Mouse (Mus musculus) macrophage (primary cell): ENCODE data around the gene Ptpa. TPM values are rescaled to one million over a fixed set of nuclear protein-coding genes. Genes with fewer than 3 reads are reported as not detected.

Experiments used
- polyA plus RNA-seq: library from polyadenylated mRNA; stranded (reverse); fragments of 250-400 nt; gene quantifications from 3 replicates; pipeline ENCODE4 v1.2.4, GENCODE M21; 2018; ENCODE audit warnings: inconsistent platforms

The Ptpa gene
- polyA plus RNA-seq, 1 experiment from 2014 or later, result 54.9 TPM

Other genes starting within 250 kb of the Ptpa start
- 1.2 to 5.8 TPM (median 3.8 TPM) in 3 replicates for gene Endog, start 244.5 kb upstream of the Ptpa start, polyA plus RNA-seq
- 15.1 to 33.4 TPM (median 17.6 TPM) in 3 replicates for gene Spout1, start 237.6 kb upstream of the Ptpa start, polyA plus RNA-seq
- gene Kyat1, start 210.2 kb upstream of the Ptpa start, polyA plus RNA-seq, result 1.5 to 4.5 TPM (median 3.0 TPM) in 3 replicates
- 11.0 to 16.9 TPM (median 11.0 TPM) in 3 replicates for gene Lrrc8a, start 178.3 kb upstream of the Ptpa start, polyA plus RNA-seq
- 0.17 to 0.26 TPM (median 0.21 TPM) in 3 replicates for gene Gm28035, start 175.5 kb upstream of the Ptpa start, polyA plus RNA-seq
- gene Phyhd1, start 149.8 kb upstream of the Ptpa start, polyA plus RNA-seq, result 8.0 to 16.8 TPM (median 13.0 TPM) in 3 replicates
- 15.9 TPM in 1 of 3 replicates, not detected in the others for gene Gm28038, start 135.0 kb upstream of the Ptpa start, polyA plus RNA-seq
- gene Dolk, start 129.7 kb upstream of the Ptpa start, polyA plus RNA-seq, result 13.1 to 21.9 TPM (median 15.9 TPM) in 3 replicates
- 11.2 to 26.1 TPM (median 14.0 TPM) in 3 replicates for gene Nup188, start 129.6 kb upstream of the Ptpa start, polyA plus RNA-seq
- 24.8 to 34.0 TPM (median 33.1 TPM) in 3 replicates for gene Sh3glb2, start 56.7 kb upstream of the Ptpa start, polyA plus RNA-seq
- gene Miga2, start 51.8 kb upstream of the Ptpa start, polyA plus RNA-seq, result 2.4 to 7.5 TPM (median 4.1 TPM) in 3 replicates
- gene Dolpp1, start 23.8 kb upstream of the Ptpa start, polyA plus RNA-seq, result 18.7 to 21.3 TPM (median 18.7 TPM) in 3 replicates
- gene Crat, start 226 bp upstream of the Ptpa start, polyA plus RNA-seq, result 37.2 to 68.4 TPM (median 59.5 TPM) in 3 replicates
- 2.4 to 6.5 TPM (median 4.4 TPM) in 3 replicates for gene Ier5l, start 58.2 kb downstream of the Ptpa start, polyA plus RNA-seq
- 0.49 to 1.3 TPM (median 0.54 TPM) in 3 replicates for gene Cstad, start 179.0 kb downstream of the Ptpa start, polyA plus RNA-seq